Mouse (Mus musculus) neural tube, embryonic 10.5 days (tissue): ENCODE results near the gene Ankdd1b.
A peak's percentile ranks its signal among the peaks of the same experiment; 100 is the strongest.

ENCODE experiments used
- DNase-seq: peaks from one replicate; pipeline ENCODE4 v3.0.0-alpha.2; 2017; ENCODE audit warnings: low spot score; ENCODE audit errors: extremely low spot score

The Ankdd1b gene

DNA sequence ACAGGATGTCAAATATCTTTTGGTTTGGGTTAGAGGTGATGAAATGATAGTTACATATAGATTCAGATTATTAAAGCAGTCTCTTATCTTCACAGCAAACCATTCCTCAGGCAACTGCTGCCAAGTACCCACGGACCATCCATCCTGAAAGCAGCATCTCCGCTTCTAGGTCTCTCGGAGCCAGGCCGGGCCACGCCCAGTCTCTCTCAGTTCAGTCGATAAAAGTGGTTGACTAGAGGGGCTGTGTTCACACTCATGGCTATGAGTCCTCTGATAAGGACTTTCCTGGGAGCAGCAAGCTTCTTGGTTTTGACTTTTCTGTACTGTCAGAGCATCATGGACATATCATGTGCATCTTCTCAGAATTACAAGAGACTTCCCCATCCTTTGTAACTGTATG, 56.6 kb downstream of the Ankdd1b start:
- DNase-seq = no peak

DNA sequence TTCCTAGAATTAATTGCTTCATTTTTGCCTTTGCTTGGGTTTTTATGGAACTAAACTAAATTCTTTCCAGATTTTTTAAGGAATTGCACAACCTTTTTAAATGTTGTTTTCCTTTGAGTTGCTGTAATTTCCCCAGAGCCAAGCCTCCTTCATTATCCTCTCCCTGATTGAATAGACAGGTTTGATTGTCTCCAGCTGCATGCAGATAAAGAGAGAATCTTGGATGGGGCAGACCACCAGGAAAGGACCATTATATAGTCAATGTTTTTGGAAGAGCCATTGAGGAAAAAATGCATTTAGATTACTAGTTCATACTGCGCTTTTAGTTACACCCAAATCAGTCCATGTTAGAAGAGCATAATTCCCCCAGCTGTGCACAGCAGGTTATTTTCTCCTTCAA, 62.2 kb downstream of the Ankdd1b start:
- DNase-seq = no peak

DNA sequence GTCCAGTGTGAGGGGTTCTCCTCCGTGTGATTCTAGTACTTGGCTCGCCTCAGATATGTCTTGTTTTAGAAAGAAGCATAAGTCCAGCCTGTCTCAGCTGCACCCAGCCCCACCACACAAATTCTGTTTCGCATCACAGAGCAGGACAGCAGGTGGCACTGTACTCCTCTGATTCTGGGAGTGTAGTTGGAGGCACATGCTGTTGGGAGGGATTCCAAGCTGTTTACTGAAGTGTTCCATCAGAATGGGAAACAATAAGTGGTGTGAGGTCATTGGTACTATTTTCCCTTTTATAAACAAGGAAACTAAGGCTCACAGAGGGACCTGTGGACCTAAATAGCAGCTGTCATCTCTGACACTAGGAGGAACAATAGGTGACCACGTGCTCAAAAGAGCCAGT, 64.0 kb downstream of the Ankdd1b start:
- no peak for DNase-seq

DNA sequence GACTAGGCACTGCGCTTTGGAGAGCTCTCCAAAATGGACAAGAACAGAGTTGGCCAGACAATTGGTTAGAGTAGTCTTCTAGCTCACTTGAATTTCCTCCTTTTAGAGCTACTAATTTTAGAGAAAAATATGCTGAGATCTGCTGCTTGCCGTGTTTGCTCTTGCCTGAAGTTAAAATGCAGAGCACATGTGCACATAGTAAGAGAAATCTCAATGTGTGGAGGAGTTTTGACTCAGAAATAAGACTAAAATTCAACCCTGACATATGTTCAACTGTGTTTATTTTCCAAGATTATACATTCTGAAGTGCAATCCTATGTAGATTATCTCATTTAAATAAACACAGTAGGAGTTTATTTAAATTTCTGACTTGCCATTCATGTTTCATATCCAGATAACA, 65.5 kb downstream of the Ankdd1b start:
- no peak for DNase-seq

DNA sequence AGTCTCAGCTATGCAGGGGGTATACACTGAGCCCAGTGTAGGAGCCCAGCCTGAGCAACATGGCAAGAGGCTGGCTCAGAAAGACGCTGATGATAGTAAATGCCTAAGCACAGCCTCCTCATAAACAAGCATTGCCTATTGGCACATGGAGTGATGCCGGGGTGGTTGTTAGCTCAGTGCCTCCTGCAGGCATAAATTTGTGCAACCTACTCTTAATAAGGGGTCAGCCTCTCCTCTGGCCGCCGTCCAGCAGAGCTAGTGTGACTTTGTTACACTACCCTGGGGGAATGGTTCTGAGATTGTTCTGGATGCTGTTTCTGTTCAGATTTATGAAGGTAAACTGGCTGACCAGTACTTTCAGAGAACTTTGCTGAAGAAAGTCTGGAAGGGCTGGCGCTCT, 69.7 kb downstream of the Ankdd1b start:
- no peak for DNase-seq

DNA sequence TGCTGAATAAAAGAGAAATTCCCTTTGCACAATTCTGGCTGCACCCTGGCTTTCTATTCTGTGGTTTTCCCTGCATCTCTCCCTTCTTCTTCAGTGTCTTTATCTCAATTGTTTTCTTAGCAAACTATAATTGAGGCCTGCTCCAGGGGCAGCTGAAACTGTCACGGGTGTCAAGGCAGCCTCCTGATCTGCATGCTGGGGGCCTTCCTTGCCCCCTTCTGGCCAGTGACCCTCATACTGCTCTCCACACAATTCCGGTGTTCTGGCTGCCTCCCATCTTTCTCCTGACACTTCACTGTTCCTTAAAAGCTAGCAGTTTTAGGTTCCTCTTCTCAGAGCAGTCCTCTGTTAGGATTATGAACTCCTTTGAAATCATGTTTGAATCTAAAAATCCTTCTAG, 81.7 kb downstream of the Ankdd1b start:
- DNase-seq = no peak

DNA sequence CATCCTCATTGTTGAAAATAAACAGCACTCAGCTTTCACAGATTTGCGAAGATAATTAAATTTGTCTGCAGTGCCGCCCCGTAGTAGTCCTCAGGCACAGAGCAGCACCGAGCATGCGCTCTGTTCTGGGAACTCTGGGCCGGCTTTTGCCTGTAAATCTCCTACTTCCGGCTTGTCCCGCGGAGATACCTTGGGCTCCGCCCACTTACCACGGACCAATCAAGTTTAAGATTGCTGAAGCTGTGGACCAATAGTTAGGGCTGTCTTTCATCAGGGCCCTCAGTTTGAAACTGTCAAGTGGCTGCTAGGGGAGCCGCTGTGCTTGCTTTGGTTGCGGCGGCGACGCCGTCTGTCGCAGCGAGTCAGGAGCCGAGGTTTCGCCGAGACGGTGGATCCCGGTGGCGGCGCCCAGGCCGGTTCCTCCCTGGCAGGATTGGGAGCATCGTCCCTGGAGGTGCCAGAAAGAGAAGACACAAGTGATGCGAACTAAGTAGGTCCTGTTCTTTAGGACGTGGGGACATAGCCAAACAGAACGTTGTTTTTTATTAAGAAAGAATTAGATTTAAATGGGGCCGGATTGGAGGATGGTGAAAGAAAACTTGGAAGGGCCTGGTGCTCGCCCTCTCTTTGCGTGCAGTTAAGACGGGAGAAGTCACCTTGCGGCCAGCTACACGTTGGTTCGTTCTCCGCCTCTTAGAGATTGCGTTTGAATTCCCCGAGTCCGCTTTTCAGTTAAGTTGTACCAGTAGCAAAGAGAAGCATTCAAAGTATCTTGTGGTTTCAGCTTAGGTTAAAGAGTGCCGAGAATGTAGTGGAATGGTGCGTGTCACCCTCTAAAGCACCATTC, 82.7 kb downstream of the Ankdd1b start, which contains the start of gene Poc5:
Gene Poc5 (plus strand): TSS at position 253 of the 847 bp plus-strand sequence.
- peak; percentile 99 for DNase-seq

DNA sequence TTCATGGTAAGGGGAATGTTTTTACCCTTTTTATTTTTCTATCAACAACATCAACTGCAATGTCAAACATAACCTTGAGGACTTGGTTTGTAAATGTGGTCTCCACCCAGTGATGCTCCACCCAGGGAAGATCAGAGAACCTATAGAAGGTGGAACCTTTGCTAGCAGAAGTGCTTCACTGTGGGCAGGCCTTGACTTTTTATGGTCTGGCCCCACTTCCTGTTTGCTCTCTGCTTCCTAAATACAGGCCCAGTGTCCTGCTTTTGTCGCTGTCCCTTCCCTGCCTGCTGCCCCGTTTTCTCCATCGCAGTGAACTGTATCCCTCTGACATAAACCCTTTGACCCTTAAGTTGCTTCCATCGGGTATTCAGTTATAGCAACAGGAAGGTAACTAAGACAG, 93.1 kb downstream of the Ankdd1b start:
- no peak for DNase-seq

DNA sequence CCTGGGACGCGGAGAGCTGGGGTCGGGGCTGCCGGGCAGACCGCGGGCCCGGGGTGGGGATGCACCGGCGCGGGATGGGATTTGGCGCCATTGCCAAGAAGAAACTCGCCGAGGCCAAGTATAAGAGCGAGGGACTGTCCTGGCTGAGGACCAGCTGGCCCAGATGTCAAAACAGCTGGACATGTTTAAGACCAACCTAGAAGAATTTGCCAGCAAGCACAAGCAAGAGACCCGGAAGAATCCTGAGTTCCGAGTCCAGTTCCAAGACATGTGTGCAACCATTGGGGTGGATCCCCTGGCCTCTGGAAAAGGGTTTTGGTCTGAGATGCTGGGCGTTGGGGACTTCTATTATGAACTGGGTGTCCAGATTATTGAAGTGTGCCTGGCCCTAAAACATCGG, 94.1 kb downstream of the Ankdd1b start:
- DNase-seq = no peak

DNA sequence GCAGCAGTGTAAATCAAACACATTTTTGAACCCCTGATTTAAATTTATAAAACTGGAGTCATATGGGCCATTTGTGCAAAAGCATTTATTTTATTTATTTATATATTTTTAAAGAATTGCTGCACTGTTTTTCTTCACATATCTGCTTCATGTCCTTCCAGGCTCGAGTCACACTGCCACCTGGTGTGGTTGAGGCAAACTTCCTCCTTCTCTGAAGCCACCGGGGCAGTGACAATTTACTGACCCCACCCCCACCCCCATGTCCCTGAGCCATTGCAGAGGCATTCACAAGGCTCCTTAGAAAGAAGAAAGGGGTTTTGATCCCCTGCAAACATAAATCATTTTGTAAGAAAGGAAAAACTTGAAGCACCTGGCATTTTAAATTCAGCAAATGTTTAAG, 95.5 kb downstream of the Ankdd1b start:
- no peak for DNase-seq
